Mouse (Mus musculus): ENCODE measurements around the gene Scfd2. TPM values are rescaled to one million over a fixed set of nuclear protein-coding genes. Genes with fewer than 3 reads are reported as not detected.

Gene Scfd2
- polyA plus RNA-seq, 1 experiment, result 14.9 TPM

DNA sequence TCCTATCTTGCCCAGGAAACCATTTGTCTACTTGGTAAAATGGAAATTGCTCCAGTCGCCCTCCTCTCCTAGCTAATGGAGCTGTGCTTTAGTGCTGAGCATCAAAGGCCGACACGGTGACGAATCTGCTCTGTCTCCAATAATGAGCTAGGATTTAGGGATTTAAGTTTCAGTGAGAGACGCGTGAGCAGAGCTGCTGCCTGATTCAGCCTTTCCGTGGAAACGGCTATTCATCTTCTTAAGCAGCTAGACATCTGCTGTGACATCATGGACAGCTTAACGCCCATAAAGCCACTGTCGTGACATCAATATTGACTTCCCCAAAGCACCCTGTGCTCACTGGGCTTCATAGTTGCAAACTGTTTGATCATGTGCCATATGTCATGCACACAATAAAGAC is 351.3 kb downstream of the Scfd2 start:
- Histone ChIP-seq H3K27ac (ENCODE audit: control insufficient read depth, insufficient read depth, low read depth, low read length) (no peak overlapping the region), H3K4me3 (ENCODE audit: control insufficient read depth, low read depth, low read length) (no peak overlapping the region), H3K36me3 (ENCODE audit: control insufficient read depth, insufficient read depth, low read length) (no peaks in the 10 kb centered on the region), H3K27me3 (ENCODE audit: control insufficient read depth, insufficient read depth, low read length) (no peaks in the 10 kb centered on the region), H3K4me1 (ENCODE audit: control insufficient read depth, insufficient read depth, low read length) (no peaks in the 10 kb centered on the region)
- TF ChIP-seq CTCF (IDR thresholded peaks at IDR 0.05; ENCODE audit: control insufficient read depth, insufficient read depth, insufficient replicate concordance, low read depth, low read length), result no peak

DNA sequence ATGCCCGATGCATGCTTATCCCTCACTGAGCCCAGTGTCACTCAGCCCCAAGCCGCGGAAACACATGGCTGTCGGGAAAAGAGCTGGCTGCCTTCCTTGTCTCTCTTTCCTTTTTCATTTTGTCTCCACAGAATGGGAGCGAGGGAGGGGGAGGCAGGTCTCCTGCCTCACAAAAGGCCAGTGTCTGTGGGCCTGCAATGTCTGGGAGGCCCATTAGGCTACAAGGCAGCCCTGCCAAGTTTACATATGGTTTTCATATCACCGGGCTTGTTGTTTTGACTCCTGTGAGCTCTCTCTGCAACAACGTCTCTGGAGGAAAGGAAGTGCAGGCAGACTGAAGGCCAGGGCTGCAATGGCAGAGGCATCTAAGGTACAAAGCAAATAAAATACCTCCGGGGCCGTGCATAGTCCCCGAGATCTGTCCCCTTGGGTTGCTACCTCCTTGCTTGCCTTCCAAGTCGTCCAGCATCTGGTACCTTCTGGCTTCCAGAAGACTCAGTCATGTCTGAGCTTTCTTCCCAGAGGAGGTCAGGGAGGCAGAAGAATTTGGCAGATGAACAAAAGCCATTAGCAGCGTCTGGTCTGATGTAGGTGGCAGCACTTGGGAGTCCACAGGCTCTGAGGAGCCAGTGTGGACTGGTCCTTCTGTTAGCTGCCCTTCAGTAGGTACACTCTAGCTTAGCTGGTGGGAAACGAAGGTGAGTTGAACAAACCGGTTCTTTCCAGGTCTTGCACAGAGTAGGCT is 355.9 kb downstream of the Scfd2 start:
- Histone ChIP-seq H3K36me3 (ENCODE audit: control insufficient read depth, insufficient read depth, low read length) (no peaks in the 10 kb centered on the region), H3K4me1 (ENCODE audit: control insufficient read depth, insufficient read depth, low read length) (peaks cover 5% of the 10 kb centered on the region), H3K27ac (ENCODE audit: control insufficient read depth, insufficient read depth, low read depth, low read length) (no peak overlapping the region), H3K4me3 (ENCODE audit: control insufficient read depth, low read depth, low read length) (no peak overlapping the region), H3K27me3 (ENCODE audit: control insufficient read depth, insufficient read depth, low read length) (no peaks in the 10 kb centered on the region)
- TF ChIP-seq CTCF (IDR thresholded peaks at IDR 0.05; ENCODE audit: control insufficient read depth, insufficient read depth, insufficient replicate concordance, low read depth, low read length) (no peak), POLR2A (IDR thresholded peaks at IDR 0.05; ENCODE audit: control insufficient read depth, low read depth, low read length) (no peak)

DNA sequence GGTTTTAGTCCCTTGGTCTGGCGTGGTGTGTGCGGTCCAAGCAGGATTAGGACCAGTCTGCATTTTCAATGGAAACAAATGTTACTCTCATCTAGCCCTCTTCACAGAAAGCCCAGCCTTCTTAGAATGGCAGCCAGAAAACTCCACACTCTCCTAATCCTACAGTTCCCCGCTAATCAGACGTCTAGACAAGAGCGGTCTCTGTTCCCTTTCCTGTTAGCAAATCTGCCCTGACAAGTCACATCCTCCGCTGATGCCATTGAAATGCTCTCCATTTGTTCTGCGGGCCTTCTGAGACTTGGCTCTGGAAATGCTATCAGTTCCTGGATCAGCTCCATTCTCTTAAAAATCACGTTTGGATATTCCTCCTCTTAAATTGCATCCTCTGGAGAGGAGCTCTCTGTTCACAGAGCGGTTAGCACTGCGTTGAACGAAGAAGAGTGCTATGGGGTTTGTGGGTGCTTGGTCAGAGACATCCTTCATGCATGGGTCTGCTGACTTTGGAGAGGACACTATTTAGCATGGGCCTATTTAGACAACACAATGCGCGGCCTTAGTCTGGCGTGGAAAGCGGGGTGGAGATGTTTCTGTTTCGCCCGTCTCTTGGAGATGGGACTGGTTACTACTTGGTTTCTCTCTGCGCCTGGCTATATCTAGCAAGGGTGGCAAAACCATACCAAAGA is 358.3 kb downstream of the Scfd2 start:
- peaks cover 5% of the 10 kb centered on the region for H3K4me1 ChIP-seq (ENCODE audit: control insufficient read depth, insufficient read depth, low read length)
- TF ChIP-seq CTCF (IDR thresholded peaks at IDR 0.05; ENCODE audit: control insufficient read depth, insufficient read depth, insufficient replicate concordance, low read depth, low read length) (no peak), POLR2A (IDR thresholded peaks at IDR 0.05; ENCODE audit: control insufficient read depth, low read depth, low read length) (no peak)
- H3K36me3 ChIP-seq (ENCODE audit: control insufficient read depth, insufficient read depth, low read length), result no peaks in the 10 kb centered on the region
- no peak overlapping the region for H3K4me3 ChIP-seq (ENCODE audit: control insufficient read depth, low read depth, low read length)
- no peak overlapping the region for H3K27ac ChIP-seq (ENCODE audit: control insufficient read depth, insufficient read depth, low read depth, low read length)
- no peaks in the 10 kb centered on the region for H3K27me3 ChIP-seq (ENCODE audit: control insufficient read depth, insufficient read depth, low read length)

DNA sequence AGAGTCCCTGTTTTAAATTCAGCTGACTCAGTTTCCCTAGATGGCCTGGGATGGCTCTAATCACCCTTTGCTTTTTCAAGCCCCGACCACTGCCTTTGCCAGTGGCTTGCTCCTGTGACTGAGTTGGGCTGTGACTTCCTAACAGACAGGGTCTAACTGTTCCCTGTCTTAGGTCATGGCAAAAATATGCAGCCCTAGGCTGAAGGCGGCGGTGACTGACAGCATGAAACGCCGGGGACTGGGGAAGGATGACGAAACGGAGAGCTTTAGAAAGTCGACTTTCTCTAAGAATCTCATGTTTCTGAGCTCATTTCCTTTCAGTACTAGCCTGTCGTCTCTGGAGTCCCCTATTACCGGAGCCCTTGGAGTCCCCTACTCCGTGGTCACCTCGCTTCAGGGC is 359.4 kb downstream of the Scfd2 start:
- H3K4me1 ChIP-seq (ENCODE audit: control insufficient read depth, insufficient read depth, low read length), result peaks cover 5% of the 10 kb centered on the region
- no peaks in the 10 kb centered on the region for H3K36me3 ChIP-seq (ENCODE audit: control insufficient read depth, insufficient read depth, low read length)
- H3K4me3 ChIP-seq (ENCODE audit: control insufficient read depth, low read depth, low read length), result no peak overlapping the region
- TF ChIP-seq CTCF (IDR thresholded peaks at IDR 0.05; ENCODE audit: control insufficient read depth, insufficient read depth, insufficient replicate concordance, low read depth, low read length), result no peak
- no peak for TF ChIP-seq POLR2A (IDR thresholded peaks at IDR 0.05; ENCODE audit: control insufficient read depth, low read depth, low read length)
- H3K27me3 ChIP-seq (ENCODE audit: control insufficient read depth, insufficient read depth, low read length), result no peaks in the 10 kb centered on the region
- no peak overlapping the region for H3K27ac ChIP-seq (ENCODE audit: control insufficient read depth, insufficient read depth, low read depth, low read length)

DNA sequence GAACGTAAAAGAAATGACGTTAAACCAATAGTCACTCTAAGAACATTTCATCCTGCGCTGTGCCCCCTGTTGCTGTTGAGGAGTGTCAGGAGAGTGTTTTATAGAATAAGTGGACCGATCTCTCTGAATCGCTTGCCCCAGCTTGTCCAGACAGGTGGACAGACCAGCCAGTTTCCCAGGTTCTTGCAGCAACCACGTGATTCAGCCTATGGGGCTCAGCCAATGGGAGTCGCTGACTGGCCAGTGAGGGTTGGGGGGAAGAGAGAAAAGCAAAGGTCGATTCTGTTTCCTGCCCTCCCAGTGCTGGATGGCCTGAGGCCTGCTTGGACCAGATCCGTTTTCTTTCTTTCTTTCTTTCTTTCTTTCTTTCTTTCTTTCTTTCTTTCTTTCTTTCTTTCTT is 359.8 kb downstream of the Scfd2 start:
- Histone ChIP-seq H3K4me1 (ENCODE audit: control insufficient read depth, insufficient read depth, low read length) (peaks cover 5% of the 10 kb centered on the region), H3K4me3 (ENCODE audit: control insufficient read depth, low read depth, low read length) (no peak overlapping the region), H3K27ac (ENCODE audit: control insufficient read depth, insufficient read depth, low read depth, low read length) (no peak overlapping the region), H3K36me3 (ENCODE audit: control insufficient read depth, insufficient read depth, low read length) (no peaks in the 10 kb centered on the region), H3K27me3 (ENCODE audit: control insufficient read depth, insufficient read depth, low read length) (no peaks in the 10 kb centered on the region)
- TF ChIP-seq CTCF (IDR thresholded peaks at IDR 0.05; ENCODE audit: control insufficient read depth, insufficient read depth, insufficient replicate concordance, low read depth, low read length) (no peak), POLR2A (IDR thresholded peaks at IDR 0.05; ENCODE audit: control insufficient read depth, low read depth, low read length) (no peak)

DNA sequence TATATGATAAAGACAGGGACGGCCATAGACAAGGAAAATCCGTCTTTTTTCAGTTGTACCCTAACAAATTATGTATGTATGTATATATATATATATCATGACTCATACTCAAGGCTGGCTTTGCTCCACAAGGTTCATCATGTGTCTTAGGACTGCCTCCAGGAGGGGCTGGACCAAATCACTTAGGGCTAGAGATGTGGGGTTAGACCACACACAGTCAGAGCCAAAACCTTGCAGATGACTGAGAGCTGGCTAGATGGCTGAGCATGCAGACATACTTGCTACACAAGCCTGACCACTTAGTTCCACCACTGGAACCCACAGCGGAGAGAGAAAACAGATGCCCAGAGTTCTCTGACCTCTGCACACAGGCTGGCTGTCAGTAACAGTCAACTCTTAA is 363.5 kb downstream of the Scfd2 start:
- H3K27me3 ChIP-seq (ENCODE audit: control insufficient read depth, insufficient read depth, low read length), result no peaks in the 10 kb centered on the region
- no peak overlapping the region; the same call in 1 of the 2 replicates for H3K27ac ChIP-seq (ENCODE audit: control insufficient read depth, insufficient read depth, low read depth, low read length)
- no peaks in the 10 kb centered on the region for H3K36me3 ChIP-seq (ENCODE audit: control insufficient read depth, insufficient read depth, low read length)
- H3K4me3 ChIP-seq (ENCODE audit: control insufficient read depth, low read depth, low read length), result no peak overlapping the region
- H3K4me1 ChIP-seq (ENCODE audit: control insufficient read depth, insufficient read depth, low read length), result peaks cover 5% of the 10 kb centered on the region
- TF ChIP-seq POLR2A (IDR thresholded peaks at IDR 0.05; ENCODE audit: control insufficient read depth, low read depth, low read length) (no peak), CTCF (IDR thresholded peaks at IDR 0.05; ENCODE audit: control insufficient read depth, insufficient read depth, insufficient replicate concordance, low read depth, low read length) (no peak)

DNA sequence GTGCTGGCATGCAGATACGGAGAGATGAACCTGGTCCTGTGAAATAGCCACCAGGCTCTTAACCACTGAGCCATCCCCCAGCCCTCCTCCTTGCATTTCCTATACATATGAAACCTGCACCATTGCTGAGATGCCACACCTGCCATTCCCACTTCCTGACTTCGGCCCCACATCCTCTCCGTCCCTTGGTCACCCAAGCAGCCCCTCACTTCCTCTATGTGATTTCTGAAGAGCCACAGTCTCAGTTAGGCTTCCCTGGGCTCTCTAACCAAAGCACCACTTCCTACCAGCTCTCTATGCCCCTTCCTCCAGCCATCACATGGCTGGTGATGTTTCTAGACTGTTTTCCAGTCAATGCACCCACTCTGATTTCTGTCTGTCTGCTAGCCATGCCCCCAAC is 364.9 kb downstream of the Scfd2 start:
- Histone ChIP-seq H3K4me1 (ENCODE audit: control insufficient read depth, insufficient read depth, low read length) (no peaks in the 10 kb centered on the region; the same call in 1 of the 2 replicates), H3K27ac (ENCODE audit: control insufficient read depth, insufficient read depth, low read depth, low read length) (no peak overlapping the region), H3K36me3 (ENCODE audit: control insufficient read depth, insufficient read depth, low read length) (no peaks in the 10 kb centered on the region), H3K4me3 (ENCODE audit: control insufficient read depth, low read depth, low read length) (no peak overlapping the region), H3K27me3 (ENCODE audit: control insufficient read depth, insufficient read depth, low read length) (no peaks in the 10 kb centered on the region)
- TF ChIP-seq POLR2A (IDR thresholded peaks at IDR 0.05; ENCODE audit: control insufficient read depth, low read depth, low read length), result no peak
- TF ChIP-seq CTCF (IDR thresholded peaks at IDR 0.05; ENCODE audit: control insufficient read depth, insufficient read depth, insufficient replicate concordance, low read depth, low read length), result no peak

Data from testis, adult 2 months (tissue).